Mouse (Mus musculus): ENCODE results near the gene Tnfsf13.
"Not testable (repeated sequence)": the region's sequence is repeated elsewhere in the genome, so short reads cannot be mapped to it uniquely, and the experiment has no call there.

Tnfsf13 gene

GRCm38 (mm10) chr11:69704613-69705010, 19.0 kb upstream of the Tnfsf13 start:
- peak; percentile 77 for DNase-seq (ENCODE audit: low read depth, low spot score)

DNA sequence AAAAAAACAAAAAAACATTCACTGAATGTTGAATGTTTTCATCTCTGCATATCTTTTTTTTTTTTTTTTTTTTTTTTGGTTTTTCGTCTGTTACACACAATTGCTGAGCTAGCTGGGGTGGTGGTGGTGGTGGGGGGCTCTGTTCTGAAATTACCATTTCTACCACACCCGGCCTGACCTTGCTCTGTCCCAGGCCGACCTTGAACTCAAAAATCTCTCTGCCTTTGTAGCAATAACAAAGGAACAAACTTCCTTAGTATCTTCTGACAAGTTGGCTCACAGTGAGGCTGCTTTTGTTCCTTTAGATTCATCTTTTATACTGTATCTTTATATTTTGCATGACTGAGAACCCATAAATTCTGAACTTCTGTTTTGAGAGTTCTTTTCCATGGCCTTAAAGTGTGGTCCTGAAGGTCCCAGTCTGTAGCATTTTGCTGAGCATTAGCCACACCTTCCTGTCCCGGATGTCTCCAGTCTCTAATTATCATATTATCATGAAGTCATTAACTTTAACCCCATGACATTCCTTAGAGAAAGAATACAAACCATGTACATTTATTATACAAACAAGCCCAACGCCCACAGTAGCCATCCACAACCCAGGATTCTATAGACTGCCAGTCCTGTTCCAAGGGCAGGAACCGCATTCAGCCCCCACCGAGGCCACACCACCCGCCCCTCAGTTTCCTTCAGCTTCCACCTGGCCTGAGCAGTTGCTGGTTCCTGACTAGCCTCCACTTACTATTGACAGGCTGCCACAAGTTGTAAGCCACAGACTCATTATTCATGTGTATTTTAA, 18.4 kb upstream of the Tnfsf13 start:
- DNase-seq (ENCODE audit: low read depth, low spot score): peak; percentile 94

- DNase-seq (ENCODE audit: low read depth, low spot score): peak; percentile 64
These were observed 17.8 kb upstream of the Tnfsf13 start for GRCm38 (mm10) chr11:69703381-69703780.

DNA sequence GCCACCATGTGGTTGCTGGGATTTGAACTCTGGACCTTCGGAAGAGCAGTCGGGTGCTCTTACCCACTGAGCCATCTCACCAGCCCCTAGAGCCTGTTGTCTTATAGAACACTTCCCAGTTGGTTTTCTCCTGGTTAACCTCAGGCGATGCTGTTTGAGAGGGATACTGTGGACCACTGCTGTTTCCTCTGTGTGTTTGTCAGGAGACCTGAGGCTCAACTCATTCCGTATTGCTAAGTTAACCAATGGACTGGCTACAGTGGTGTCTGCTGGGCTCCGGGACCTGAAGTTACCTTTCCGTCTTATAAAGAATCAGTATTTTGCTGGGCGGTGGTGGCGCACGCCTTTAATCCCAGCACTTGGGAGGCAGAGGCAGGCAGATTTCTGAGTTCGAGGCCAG, 17.3 kb upstream of the Tnfsf13 start:
- not testable (repeated sequence) for DNase-seq (ENCODE audit: low read depth, low spot score)

DNA sequence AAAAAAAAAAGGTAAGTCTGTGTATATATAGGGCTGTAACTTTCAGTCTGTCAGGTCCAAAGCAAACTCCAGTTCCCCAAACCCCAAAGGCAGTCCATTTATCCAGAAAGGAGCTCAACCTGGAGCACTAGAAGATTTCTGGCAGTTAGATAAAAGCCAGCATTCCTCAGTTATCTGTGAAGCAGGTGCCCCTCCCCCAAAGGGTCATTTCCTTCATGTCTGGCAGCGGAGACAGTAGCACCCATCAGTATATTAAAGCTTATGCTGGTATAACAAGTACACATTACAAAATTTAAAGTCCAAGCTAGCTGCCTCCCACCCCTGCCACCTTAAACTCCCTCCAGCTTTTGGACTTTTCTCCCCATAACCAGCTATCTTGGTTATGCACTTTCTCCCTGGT, 14.0 kb upstream of the Tnfsf13 start:
- no peak for DNase-seq (ENCODE audit: low read depth, low spot score)

DNA sequence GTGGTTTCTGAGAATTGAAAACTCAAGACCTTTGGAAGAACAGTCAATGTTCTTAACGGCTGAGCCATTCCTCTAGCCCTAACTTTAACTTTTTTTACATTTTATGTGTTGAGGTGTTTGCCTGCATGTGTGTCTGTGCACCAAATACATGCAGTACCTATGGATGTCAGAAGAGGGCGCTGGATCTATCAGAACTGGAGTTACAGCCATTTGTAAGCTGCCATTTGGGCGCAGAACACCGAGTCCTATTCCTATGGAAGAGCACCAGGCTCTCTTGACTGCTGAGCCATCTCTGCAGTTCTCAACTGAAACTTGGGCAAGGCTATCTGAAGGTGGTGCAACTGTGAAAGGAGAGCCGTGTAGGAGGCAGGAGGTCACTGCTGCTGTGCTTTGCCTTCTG, 13.0 kb upstream of the Tnfsf13 start:
- DNase-seq (ENCODE audit: low read depth, low spot score): peak; percentile 90

- no peak for DNase-seq (ENCODE audit: low read depth, low spot score)
These were observed 11.8 kb upstream of the Tnfsf13 start for GRCm38 (mm10) chr11:69697396-69697795.

- DNase-seq (ENCODE audit: low read depth, low spot score): no peak
These were observed 10.0 kb upstream of the Tnfsf13 start, which contains the start of the genes Tnfsf12 and Tnfsfm13 for GRCm38 (mm10) chr11:69695361-69696181. Gene Tnfsf12, minus strand, starts transcription at chr11:69695849. Gene Tnfsfm13, minus strand, starts transcription at chr11:69696098.

- DNase-seq (ENCODE audit: low read depth, low spot score): no peak
These were observed 9.4 kb upstream of the Tnfsf13 start for GRCm38 (mm10) chr11:69695046-69695360.

DNA sequence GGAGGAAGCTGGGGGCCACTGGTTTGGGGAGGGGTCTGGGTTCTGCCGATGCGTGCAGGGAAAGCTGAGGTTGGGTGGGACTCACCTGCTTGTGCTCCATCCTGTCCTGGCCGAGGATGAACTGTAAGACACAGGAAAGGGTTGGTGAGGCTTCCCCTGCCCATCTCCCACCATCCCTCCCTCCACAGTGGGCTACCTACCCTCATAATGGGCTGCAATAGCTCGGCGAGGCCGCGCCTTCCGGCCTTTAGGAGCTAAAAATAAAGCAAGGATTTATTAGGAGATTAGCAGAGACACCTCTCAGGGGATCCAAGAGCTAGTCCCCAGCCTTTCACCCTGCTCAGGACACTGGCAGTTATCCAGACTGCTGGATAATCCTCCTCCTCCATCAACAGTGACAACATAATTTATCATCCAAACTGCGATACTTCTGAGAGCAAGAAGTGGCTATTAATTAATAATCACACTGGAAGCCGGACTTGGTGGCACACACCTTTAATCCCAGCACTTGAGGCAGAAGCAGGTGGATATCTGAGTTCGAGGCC, 7.9 kb upstream of the Tnfsf13 start:
- DNase-seq (ENCODE audit: low read depth, low spot score): no peak

DNA sequence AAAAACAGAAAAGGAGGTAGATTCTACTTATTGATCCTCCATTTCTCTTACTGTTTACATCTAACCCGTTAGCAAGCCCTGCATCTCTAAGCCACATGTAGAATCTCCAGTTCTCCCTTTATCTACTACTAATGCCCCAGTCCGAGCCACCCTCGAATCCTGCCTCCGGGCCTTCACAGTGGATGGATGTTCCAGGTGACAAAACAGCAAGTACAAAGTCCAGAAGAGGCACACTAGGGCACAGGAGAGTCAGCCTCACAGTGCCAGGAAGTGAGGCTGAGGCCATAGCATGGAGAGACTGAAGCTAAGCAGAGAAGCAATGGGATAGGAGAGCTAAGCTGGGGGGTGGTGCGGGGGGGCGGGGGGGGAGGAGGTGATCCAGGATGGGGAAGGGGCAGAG, 7.3 kb upstream of the Tnfsf13 start:
- DNase-seq (ENCODE audit: low read depth, low spot score): no peak

DNA sequence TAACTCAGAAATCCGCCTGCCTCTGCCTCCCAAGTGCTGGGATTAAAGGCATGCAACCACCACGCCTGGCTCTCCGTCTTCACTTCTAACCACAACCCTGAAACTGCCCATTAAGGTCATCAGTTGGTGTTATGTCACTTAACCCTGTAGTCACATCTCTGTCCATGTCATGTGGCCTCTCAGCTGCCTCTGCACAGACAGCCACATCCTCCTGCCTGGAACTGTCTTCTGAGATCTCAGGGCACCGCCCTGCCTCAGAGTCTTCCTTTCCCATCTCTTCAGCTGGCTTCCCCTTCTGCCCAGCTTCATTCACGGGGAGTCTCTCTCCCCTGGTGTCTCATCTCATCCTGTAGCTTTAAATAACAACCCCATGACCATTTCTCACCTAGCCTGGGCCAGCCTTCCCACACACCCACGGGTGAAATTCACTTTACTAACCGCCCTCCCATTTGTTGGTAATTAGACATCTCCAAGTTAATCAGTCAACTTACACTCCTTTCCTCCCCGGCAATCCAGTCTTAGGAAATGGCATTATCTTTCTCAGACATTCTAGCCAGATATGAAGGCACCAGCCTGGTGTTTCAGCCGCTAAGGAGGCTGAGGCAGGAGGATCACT, 6.7 kb upstream of the Tnfsf13 start:
- DNase-seq (ENCODE audit: low read depth, low spot score): no peak

- DNase-seq (ENCODE audit: low read depth, low spot score): peak; percentile 81
These were observed 4.3 kb upstream of the Tnfsf13 start for GRCm38 (mm10) chr11:69689891-69690290.

- no peak for DNase-seq (ENCODE audit: low read depth, low spot score)
These were observed 1.5 kb upstream of the Tnfsf13 start for GRCm38 (mm10) chr11:69687061-69687460.

GRCm38 (mm10) chr11:69686377-69686776, 793 bp upstream of the Tnfsf13 start:
- DNase-seq (ENCODE audit: low read depth, low spot score): peak; percentile 72

DNA sequence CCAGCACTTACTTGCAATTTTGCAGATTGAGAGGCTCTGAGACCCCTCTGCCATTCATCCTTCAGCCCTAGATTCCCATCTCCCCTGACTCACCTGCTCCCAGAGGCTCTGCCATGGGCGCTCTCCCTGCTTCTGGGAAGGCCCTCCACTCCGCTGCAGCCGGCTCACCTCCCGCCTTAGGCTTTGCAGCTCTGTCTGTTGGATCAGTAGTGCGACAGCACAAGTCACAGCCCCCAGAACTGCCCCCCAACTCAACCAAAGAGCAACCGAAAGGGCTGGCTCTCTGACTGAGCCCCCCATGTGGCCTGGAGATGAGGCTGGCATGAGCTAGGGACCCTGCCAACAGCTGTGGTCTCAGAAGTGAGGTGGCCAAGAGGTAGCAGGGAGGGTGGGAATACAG, 648 bp downstream of the Tnfsf13 start:
- DNase-seq (ENCODE audit: low read depth, low spot score): no peak

- DNase-seq (ENCODE audit: low read depth, low spot score): no peak
These were observed 1.3 kb downstream of the Tnfsf13 start for GRCm38 (mm10) chr11:69684128-69684745.

DNA sequence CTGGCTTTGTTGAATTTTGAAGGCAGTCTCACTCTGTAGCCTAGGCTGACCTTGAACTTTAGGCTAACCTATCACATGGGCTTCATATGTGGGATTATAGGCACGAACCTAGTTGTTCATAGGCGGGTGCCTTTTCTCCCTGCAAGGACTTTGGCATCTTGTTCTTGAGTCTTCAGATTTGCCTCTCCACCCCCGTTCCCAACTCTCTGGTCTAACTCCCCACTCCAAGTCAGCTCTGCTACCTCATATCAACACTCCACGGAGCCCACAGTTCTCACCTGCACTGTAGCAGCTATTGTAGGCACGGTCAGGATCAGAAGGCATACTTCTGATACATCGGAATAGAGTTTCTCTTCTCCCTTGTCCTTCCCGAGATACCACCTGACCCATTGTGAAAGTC, 2.0 kb downstream of the Tnfsf13 start:
- no peak for DNase-seq (ENCODE audit: low read depth, low spot score)

GRCm38 (mm10) chr11:69682840-69683533, 2.6 kb downstream of the Tnfsf13 start:
- peak; percentile 95 for DNase-seq (ENCODE audit: low read depth, low spot score)

DNA sequence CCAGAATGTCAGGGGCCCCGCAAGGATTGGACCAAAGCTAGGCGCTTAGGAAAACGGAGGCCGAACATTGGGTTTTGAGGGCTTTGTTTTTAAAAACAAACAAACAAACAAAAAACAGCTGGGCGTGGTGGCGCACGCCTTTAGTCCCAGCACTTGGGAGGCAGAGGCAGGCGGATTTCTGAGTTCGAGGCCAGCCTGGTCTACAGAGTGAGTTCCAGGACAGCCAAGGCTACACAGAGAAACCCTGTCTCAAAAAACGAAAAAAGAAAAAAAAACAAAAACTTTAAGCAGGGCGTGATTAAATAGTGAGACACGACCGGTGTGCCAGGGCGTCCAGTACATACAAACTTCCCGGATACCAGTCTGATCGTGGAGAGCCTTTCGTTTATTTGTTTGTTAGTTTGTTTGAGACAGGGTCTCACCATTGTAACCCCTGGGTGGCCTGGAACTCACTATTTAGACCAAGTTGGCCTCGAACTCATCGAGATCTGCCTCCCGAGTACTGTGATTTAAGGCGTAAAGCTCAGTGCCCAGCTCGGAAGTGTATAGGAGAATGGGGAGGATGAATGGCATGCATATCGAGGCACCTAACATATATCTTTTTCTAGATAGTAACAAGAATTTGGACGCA, 3.3 kb downstream of the Tnfsf13 start:
- no peak for DNase-seq (ENCODE audit: low read depth, low spot score)

All from ES-CJ7 (cell line).